Comparison of ENCODE assay signal across 8 mouse cellular contexts in genomic region chr9:53770771-53771343, GRCm38 (mm10). TPM values are rescaled to one million over a fixed set of nuclear protein-coding genes. Genes with fewer than 3 reads are reported as not detected.
DNase-seq lines count a peak whose midpoint lies in the region; ATAC-seq and TF ChIP-seq lines count a peak whose summit lies in the region.

No protein-coding gene starts in this region.

- peaks cover 19% of the 10 kb centered on the region for H3K4me1 ChIP-seq in forebrain, embryonic 10.5 days
- no peaks in the 10 kb centered on the region for H3K4me1 ChIP-seq in neural tube, embryonic 14.5 days (ENCODE audit: control insufficient read depth, insufficient read depth, low read length)

- H3K36me3 ChIP-seq in forebrain, embryonic 10.5 days (replicated peaks) = no peaks in the 10 kb centered on the region
- H3K36me3 ChIP-seq in neural tube, embryonic 14.5 days (ENCODE audit: control insufficient read depth, insufficient read depth, low read length) = no peaks in the 10 kb centered on the region

- peaks cover 38% of the 10 kb centered on the region for H3K27me3 ChIP-seq in forebrain, embryonic 10.5 days (ENCODE audit: poor library complexity, severe bottlenecking)
- 0 out of 2 replicates have a peak, but pooled peaks cover 5% of the 10 kb centered on the region for H3K27me3 ChIP-seq in neural tube, embryonic 14.5 days (ENCODE audit: control insufficient read depth, insufficient read depth, low read length)

- TF ChIP-seq CTCF in left cerebral cortex, adult 2 months (IDR thresholded peaks at IDR 0.05) = no peak

- no peak for DNase-seq in left cerebral cortex, adult 2 months (ENCODE audit: extremely low spot score in 1 of 2, low spot score in 2 of 2)
- DNase-seq in left cerebral cortex, adult 8-10 months (ENCODE audit: low spot score in 2 of 2) = no peak
- no peak for DNase-seq in forebrain, embryonic 10.5 days (ENCODE audit: extremely low spot score, low spot score)
- peak; percentile 14 to 48 for DNase-seq in kidney, postnatal 25 days
- no peak for DNase-seq in layer of hippocampus, postnatal 14 days (ENCODE audit: low spot score in 2 of 2)
- DNase-seq in cerebellum, adult 11-12 months = no peak
- DNase-seq in retina, embryonic 14.5 days (ENCODE audit: low spot score) = no peak

- intact Hi-C loops in left cerebral cortex, adult 2 months (cut with DNase I) = no loop called here

- peak overlapping the region; percentile 74 for H3K4me2 ChIP-seq in neural tube, embryonic 14.5 days (ENCODE audit: low read depth, low read length)

- 0 out of 2 replicates have a peak, but pooled peaks cover 6% of the 10 kb centered on the region for H3K9me3 ChIP-seq in forebrain, embryonic 10.5 days
- H3K9me3 ChIP-seq in neural tube, embryonic 14.5 days (ENCODE audit: control insufficient read depth, low read length) = no peaks in the 10 kb centered on the region

- H3K27ac ChIP-seq in left cerebral cortex, adult 2 months = no peak overlapping the region; the same call in 1 of the 2 replicates
- H3K27ac ChIP-seq in forebrain, embryonic 10.5 days = no peak overlapping the region
- H3K27ac ChIP-seq in neural tube, embryonic 14.5 days (ENCODE audit: low read depth, low read length) = no peak overlapping the region

- H3K9ac ChIP-seq in neural tube, embryonic 14.5 days (replicated peaks; ENCODE audit: low read depth, low read length) = peak overlapping the region; percentile 62; the same call in 1 of the 2 replicates

- peak overlapping the region; percentile 78 for H3K4me3 ChIP-seq in left cerebral cortex, adult 2 months
- peak overlapping the region; percentile 73 for H3K4me3 ChIP-seq in forebrain, embryonic 10.5 days
- H3K4me3 ChIP-seq in neural tube, embryonic 14.5 days (ENCODE audit: low read depth, low read length) = peak overlapping the region; percentile 49

- 44% methylated on average over 12 of the region's 12 CpGs for WGBS in forebrain, embryonic 10.5 days
- WGBS in neural tube, embryonic 14.5 days = 41% methylated on average over 12 of the region's 12 CpGs

- ATAC-seq in neural tube, embryonic 14.5 days (ENCODE audit: low read depth) = no peak

RNA-seq across cellular contexts. Expression of gene Slc35f2, which starts 0.5 kb away (rescaled TPM):
- 1 to 10 TPM; 2.8 to 3.1 TPM for total RNA-seq in left cerebral cortex, adult 2 months (2021)
- 1 to 10 TPM; 3.0 to 4.1 (median 3.2) TPM for total RNA-seq in left cerebral cortex, adult 8-10 months (2022)
- 6.6 and 8.4 TPM in 2 replicates for polyA plus RNA-seq in forebrain, embryonic 10.5 days (2016; fragmentation: Nextera tagmentation; extraction: Ambion mirVana)
- 24.3 and 24.8 TPM in 2 replicates for polyA plus RNA-seq in neural tube, embryonic 14.5 days (2014; fragmentation: Nextera tagmentation; extraction: Ambion mirVana)
- 1 to 10 TPM; 5.9 to 6.6 TPM for total RNA-seq in layer of hippocampus, postnatal 14 days (2021)

Comparison
In these comparisons a context has a peak if more than half of its experiments do, and no peak if none do; other contexts are left out.
1. DNase-seq: peak in kidney, postnatal 25 days (2 of 2); none in left cerebral cortex, adult 2 months (0 of 2), left cerebral cortex, adult 8-10 months (0 of 2), forebrain, embryonic 10.5 days (single experiment), layer of hippocampus, postnatal 14 days (0 of 2), cerebellum, adult 11-12 months (single experiment) and retina, embryonic 14.5 days (single experiment).
2. Peak in every context shown above with its lines, with median percentiles within 50 percentile points of each other: H3K4me3 ChIP-seq.